Mouse (Mus musculus): Measurements from ENCODE around the gene Sfxn5.

GRCm38 (mm10) chr6:85363231-85363905, 30.1 kb upstream of the Sfxn5 start:
- TF ChIP-seq MAX (IDR thresholded peaks at IDR 0.05; ENCODE audit: low read depth) (no peak), TCF3 (IDR thresholded peaks at IDR 0.05; ENCODE audit: insufficient read length, low read depth) (no peak), REST (IDR thresholded peaks at IDR 0.05; ENCODE audit: insufficient read depth, insufficient read length) (no peak), POLR2A (IDR thresholded peaks at IDR 0.05; ENCODE audit: insufficient read length, low read depth) (no peak)
